Mouse (Mus musculus) c-Kit-positive CD71-positive TER-119-positive erythroid progenitor cells, embryonic 14.5 days (primary cell): ENCODE data around the gene Sod3.

Source experiments
- DNase-seq: peaks from one replicate; pipeline ENCODE4 v3.0.0-alpha.2; 2013; ENCODE audit warnings: low spot score

The Sod3 gene

GRCm38 (mm10) chr5:52363468-52364150 lies at the start of gene Sod3:
Gene Sod3, plus strand, starts transcription at chr5:52363791.
- no peak for DNase-seq

GRCm38 (mm10) chr5:52316926-52317325 lies 46.7 kb upstream of the Sod3 start:
- DNase-seq: no peak

GRCm38 (mm10) chr5:52319499-52319898 lies 44.1 kb upstream of the Sod3 start:
- no peak for DNase-seq

GRCm38 (mm10) chr5:52332120-52332519 lies 31.5 kb upstream of the Sod3 start:
- no peak for DNase-seq

- DNase-seq: no peak
Observed at GRCm38 (mm10) chr5:52335590-52335989, 28.0 kb upstream of the Sod3 start.

GRCm38 (mm10) chr5:52339134-52339533 lies 24.5 kb upstream of the Sod3 start:
- DNase-seq: no peak

- DNase-seq: no peak
Observed at GRCm38 (mm10) chr5:52346890-52347289, 16.7 kb upstream of the Sod3 start.

GRCm38 (mm10) chr5:52350451-52350850 lies 13.1 kb upstream of the Sod3 start:
- DNase-seq: no peak

- DNase-seq: no peak
Observed at GRCm38 (mm10) chr5:52351561-52351960, 12.0 kb upstream of the Sod3 start.

- no peak for DNase-seq
Observed at GRCm38 (mm10) chr5:52352730-52353129, 10.9 kb upstream of the Sod3 start.

GRCm38 (mm10) chr5:52354441-52354840 lies 9.2 kb upstream of the Sod3 start:
- DNase-seq: no peak

GRCm38 (mm10) chr5:52355612-52356011 lies 8.0 kb upstream of the Sod3 start:
- DNase-seq: no peak

- DNase-seq: no peak
Observed at GRCm38 (mm10) chr5:52357175-52357754, 6.3 kb upstream of the Sod3 start.

- DNase-seq: no peak
Observed at GRCm38 (mm10) chr5:52358120-52358519, 5.5 kb upstream of the Sod3 start.

GRCm38 (mm10) chr5:52360286-52361049 lies 3.1 kb upstream of the Sod3 start:
- no peak for DNase-seq

GRCm38 (mm10) chr5:52362776-52363467 lies 669 bp upstream of the Sod3 start:
- DNase-seq: no peak

GRCm38 (mm10) chr5:52364521-52364920 lies 930 bp downstream of the Sod3 start:
- DNase-seq: no peak

- DNase-seq: no peak
Observed at GRCm38 (mm10) chr5:52365930-52366329, 2.3 kb downstream of the Sod3 start.

GRCm38 (mm10) chr5:52366661-52367060 lies 3.1 kb downstream of the Sod3 start:
- no peak for DNase-seq

- no peak for DNase-seq
Observed at GRCm38 (mm10) chr5:52367866-52368840, 4.6 kb downstream of the Sod3 start.

- no peak for DNase-seq
Observed at GRCm38 (mm10) chr5:52370901-52371300, 7.3 kb downstream of the Sod3 start.
